Mouse (Mus musculus) regulatory T cell (primary cell): ENCODE data around the gene Rgs3.

Experiments
- in situ Hi-C: fragments of 300-600 bp; cut with MboI, MseI; formaldehyde crosslinking; loops from one replicate; pipeline ENCODE4 v1.15.1; 2025; ENCODE audit warnings: high pct_unique_total_duplicates

Gene Rgs3

DNA sequence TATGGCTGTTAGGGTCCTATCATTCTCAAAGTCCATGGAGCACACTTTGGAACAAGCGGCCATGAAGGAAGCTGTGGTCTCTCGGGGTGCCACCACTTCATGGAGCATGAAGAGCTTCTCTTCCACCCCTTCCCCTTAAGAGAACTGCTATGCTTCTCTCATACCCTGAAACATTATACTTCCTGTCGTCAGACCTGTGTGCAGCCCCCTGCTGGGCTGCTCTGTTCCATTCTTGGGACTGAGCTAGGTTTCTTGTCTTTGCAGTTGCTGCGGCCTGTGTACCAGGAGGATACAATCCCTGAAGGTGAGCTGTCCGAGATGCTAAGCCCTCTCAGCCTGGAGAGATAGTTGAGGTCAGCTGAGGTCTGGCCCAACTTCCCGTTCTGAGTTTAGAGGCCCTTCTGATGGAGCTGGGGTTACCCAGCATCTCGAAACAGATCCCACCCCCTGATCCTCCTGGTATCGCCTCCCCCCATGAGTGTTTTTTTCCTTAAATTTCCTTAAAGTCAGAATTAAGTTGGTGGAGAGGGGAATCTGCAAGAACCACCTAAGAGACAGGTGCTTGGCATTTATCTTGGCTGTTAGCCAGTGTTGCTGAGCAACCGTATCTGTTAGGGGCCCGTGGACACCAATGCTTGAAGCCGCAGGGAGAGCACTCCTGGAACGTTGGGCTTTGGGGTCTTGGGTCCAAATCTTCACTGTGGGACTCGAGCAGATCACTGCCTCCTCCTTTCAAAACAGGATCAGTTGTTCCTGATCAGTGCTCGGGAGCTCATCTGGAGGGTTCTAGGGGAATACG is 66.8 kb downstream of the Rgs3 start:
- in situ Hi-C loops: no loop called here

GRCm38 (mm10) chr4:62627331-62627730 is 67.7 kb downstream of the Rgs3 start:
- in situ Hi-C loops: no loop called here

DNA sequence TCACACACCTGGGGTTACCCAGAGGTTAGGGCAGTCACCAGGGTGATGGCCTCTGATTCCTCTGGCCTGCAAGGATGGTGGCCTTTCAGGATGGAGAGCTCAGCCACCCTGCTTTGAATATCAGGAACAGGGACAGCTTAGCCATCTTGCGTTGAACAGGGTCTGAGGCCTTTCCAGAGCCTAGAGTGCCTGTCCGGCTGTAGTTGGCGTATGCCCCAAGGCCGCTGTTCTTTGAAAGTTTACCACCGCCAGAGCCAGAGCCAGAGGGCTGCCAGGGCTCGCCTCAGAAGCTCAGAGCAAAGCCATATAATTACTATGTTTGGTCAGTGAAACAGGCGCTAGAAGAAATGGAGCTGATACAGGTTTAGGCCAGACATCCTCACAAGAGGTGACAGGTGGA is 68.9 kb downstream of the Rgs3 start:
- in situ Hi-C loops: no loop called here

DNA sequence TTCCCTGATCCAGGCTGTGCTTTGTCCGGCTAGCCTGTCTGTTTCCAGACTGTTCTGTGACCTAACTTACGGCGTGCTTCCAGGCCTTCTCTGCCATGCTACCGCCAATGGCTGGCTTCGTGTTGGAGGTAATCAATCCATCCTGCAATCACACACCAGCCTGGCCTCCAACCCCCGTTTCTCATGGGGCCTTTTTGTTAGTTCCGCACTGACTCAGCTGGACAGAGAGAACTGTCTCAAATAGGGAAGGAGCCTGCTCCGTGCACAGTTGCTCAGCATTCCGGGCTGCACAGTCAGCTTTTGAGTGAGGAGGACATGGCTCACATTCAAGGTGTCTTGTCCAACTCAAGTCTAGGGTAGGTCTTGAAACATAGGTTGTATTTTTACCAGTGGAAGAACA is 69.8 kb downstream of the Rgs3 start:
- in situ Hi-C loops: no loop called here

DNA sequence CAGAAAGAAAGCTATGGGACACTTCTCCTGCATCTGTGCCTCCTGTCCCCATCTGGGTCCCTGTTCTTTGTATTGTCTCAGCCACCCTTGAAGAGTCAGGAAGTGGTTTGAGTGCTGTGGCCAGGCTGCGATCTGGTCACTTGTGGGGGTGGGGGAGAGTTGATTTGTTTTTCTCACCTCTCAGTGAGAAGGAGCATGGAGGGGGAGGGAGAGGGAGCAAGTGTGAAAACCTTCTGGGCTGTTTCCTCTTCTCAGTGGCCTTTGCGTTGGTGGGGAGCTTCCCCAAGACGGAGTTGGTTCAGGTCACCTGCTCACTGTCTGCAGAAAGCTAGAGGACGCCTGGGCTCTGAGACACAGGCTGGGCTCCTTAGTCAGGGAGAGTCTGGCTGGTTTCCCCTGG is 70.3 kb downstream of the Rgs3 start:
- in situ Hi-C loops: loop anchor here (5.0 kb wide), 1 partner anchor 48 kb away; no protein-coding TSS in a partner anchor

DNA sequence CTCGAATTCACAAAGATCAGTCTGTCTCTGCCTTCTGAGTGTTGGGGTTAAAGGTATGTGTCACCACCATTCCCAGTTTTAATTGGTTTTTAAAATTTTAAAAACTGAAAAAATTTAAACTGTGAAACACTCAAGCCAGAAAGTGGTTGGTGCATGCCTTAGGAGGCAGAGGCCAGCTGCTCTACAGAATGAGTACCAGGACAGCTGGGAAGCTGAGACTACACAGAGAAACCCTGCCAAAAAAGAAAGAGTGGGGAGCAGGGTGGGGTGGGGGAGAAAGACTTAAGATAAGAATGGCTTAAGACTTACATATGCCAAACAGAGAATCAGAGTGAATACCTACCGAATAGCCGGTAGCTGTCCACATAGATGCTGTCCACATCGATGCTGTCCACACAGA is 73.6 kb downstream of the Rgs3 start:
- in situ Hi-C loops: loop anchor here (5.0 kb wide), 1 partner anchor 51 kb away; no protein-coding TSS in a partner anchor

- in situ Hi-C loops: loop anchor here (5.0 kb wide), 1 partner anchor 52 kb away; no protein-coding TSS in a partner anchor
Measured at GRCm38 (mm10) chr4:62634054-62634591, 74.5 kb downstream of the Rgs3 start.

- in situ Hi-C loops: loop anchor here (5.0 kb wide), 1 partner anchor 53 kb away; no protein-coding TSS in a partner anchor
Measured at GRCm38 (mm10) chr4:62634840-62635239, 75.2 kb downstream of the Rgs3 start.

GRCm38 (mm10) chr4:62636047-62636446 is 76.4 kb downstream of the Rgs3 start:
- in situ Hi-C loops: no loop called here

GRCm38 (mm10) chr4:62637856-62638604 is 78.4 kb downstream of the Rgs3 start:
- in situ Hi-C loops: no loop called here

DNA sequence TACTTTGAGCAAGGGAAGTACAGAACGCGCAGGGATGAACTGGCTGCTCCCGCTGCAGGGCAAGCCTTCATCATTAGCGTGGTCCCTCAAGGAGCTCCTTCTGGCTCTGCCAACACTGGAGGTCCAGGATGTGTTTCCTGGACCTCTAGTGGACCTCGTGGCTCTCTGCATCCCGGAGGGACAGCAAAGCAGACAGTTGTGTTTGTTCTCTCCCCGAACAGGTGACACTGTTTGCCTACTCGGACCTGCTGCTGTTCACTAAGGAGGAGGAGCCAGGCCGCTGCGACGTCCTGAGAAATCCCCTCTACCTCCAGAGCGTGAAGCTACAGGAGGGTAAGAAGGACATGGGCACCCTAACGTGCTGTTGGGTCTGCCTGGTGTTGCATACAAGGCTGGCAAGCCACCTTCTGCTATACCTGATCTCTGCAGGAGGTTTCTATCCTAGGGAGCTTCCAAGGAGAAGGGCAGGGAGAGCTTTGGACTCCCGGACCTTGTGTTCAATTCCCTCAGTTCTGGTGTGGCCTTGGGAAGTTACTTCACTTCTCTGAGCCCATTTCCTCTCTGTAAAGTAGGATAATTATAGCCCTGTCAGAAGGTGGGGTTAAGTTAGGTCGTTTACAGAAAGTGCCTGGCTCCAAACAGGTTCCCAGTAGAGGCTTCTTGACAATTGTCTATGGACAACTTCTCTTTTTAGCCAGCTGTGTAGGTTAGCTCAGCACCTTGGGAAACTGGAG is 81.0 kb downstream of the Rgs3 start:
- in situ Hi-C loops: no loop called here

DNA sequence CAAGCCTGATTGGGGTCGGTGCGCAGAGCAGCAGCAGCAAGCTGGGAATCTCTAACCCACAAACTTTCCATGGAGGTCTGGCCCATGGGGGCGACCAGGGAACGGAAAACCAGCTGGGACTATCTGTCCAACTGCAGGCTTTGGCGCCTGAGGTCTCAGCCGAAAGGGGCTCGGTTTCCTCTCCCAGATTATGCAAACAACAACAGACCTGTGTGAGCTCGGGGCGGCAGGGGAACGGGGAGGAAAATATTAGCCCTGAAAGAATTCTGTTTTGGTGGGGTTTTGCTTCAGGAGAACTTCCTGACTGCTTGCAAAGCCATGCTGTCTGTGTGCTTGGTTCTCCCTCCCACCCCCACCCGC is 81.6 kb downstream of the Rgs3 start:
- in situ Hi-C loops: no loop called here

GRCm38 (mm10) chr4:62641656-62642055 is 82.0 kb downstream of the Rgs3 start:
- in situ Hi-C loops: no loop called here

DNA sequence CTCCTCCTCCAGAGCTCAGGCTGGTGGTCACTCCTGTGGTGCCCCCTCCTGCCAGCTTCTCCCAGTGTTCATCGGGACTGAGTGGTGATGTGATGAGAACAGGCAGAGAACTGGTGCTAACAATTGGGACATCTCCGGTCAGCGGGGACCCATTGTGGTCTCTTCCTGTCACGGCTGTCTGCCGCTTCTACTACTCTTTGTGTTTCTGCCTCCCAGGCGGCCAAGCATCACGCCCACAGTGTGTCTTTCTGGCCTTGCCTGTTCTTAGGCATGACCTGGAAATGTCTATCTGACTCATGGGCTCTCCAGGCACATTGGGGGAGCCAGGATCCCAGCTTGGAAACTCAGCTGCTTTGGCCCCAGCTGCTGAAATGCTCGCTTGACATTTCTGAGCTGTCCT is 83.8 kb downstream of the Rgs3 start:
- in situ Hi-C loops: no loop called here

DNA sequence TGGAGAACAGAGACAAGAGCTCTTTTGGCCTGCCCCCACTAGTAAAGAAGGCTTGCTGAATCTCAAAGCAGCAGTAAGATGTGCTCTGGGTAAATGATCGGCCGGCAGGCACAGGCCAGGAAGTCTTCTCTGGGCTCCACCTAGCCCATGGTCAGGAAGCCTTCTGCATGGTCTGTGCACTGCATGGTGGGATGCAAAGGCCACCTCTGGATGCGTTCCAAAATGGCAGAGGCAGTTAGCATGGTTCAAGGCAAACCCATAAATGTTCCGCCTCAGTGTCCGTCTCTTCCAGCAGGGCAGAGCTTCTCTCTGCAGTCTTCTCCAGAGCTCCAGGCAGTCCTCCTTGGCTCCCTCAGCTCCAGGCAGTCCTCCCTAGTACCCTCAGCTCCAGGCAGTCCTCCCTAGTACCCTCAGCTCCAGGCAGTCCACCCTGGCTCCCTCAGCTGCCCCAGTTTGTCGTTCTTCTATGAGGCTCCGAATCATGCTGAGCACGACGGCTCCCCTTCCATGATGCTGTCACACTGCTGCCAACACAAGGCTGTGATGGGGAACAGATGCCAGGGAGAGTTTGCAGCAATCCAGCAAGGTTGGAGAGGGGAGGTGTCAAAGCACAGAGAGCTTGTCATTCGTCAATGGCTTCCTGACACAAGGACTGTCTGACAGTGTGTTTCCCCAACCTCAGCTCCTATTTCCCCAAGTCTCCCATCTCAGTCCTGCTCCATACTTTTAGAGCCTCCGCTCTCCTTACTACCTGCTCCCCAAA is 84.6 kb downstream of the Rgs3 start:
- in situ Hi-C loops: no loop called here

- in situ Hi-C loops: no loop called here
Measured at GRCm38 (mm10) chr4:62646556-62647248, 87.1 kb downstream of the Rgs3 start.

- in situ Hi-C loops: no loop called here
Measured at GRCm38 (mm10) chr4:62648848-62649247, 89.2 kb downstream of the Rgs3 start.

DNA sequence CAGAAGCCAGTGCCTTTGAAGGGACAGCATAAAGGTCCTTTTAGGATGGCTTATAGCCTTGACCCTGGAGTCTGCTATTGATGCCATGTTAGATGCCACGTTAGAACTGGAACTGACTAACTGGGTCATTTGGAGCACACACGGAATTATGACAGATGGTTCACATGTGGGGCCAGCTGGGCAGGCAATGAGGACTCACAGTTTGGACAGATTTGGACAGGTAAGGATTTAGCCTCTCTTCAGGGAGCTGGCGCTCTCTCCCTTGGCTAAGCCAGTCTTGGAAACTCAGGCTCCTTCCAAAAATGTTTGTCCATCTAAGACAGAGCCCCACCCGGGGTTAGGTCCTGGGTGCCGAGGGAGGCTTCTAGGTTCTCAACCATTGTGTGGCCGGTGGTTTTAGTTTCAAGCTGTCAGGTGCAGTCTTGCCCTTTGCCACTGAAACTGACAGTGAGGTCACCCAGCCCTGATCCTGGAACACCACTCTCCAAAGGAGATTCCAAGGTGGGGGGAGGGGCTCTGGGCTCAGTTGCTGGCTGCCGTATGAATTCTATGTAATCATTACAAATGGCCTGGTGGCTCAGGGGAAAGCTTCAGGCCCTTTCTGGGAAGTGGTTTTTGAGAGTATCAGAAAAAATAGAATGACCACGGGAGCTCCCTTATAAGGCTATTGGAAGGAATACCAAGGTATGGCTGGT is 90.0 kb downstream of the Rgs3 start:
- in situ Hi-C loops: no loop called here

- in situ Hi-C loops: no loop called here
Measured at GRCm38 (mm10) chr4:62651179-62651760, 91.6 kb downstream of the Rgs3 start.

DNA sequence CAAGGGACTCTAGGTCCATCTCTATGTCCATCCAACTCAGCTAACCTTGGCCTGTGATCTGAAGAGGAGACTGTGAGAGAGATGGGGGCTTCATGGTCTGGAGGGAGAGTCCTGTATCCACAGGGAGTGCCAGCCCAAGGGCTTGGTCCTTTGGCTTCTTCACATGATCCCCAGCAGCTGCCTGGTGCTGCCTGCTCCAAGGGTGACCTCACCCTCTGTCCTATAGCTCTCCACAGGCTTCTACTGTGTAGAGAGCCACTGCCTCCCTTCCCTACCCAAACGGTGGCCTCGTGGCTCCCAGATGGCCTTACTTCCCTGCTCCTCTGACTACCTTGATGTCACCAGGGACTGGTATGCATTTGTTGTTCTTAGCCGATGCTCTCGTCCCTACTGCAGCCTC is 92.6 kb downstream of the Rgs3 start:
- in situ Hi-C loops: no loop called here
